10 mouse cellular contexts compared by ENCODE assay signal in the genomic region with DNA sequence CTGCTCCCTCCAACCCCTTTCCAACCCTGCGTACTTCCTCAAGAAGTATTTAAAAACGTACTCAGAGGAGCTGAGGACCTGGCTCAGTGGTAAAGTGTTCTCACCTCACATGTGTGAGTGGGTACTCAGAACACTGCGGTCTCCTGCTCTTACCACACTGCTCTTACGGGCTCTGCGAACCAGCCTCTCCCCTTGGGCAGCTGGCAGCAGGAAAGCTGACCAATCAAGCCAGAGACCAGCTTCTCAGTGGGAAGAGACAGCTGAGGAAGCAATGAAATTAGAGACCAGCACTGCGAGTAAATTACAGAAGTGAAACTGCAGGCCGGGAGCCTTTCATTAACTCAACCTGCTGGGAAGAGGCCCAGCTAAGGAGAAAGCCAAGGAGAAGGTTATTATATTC. TPM values are rescaled to one million over a fixed set of nuclear protein-coding genes. Genes with fewer than 3 reads are reported as not detected.
DNase-seq lines count a peak whose midpoint lies in the region; ATAC-seq lines count a peak whose summit lies in the region.
"Had no signal": no experiment of that assay in that cellular context is flagged by ENCODE, and none has a peak within 500 bp of the region (broad histone marks: within the 10 kb centered on the region; RNA-seq: fewer than 3 reads in every experiment).

No protein-coding gene starts in this region.

- H3K4me3 ChIP-seq in limb, embryonic 15.5 days: no peak overlapping the region
- H3K4me3 ChIP-seq in forebrain, embryonic 13.5 days: no peak overlapping the region
- H3K4me3 ChIP-seq: hindbrain, embryonic 15.5 days had no signal

- peaks cover 36% of the 10 kb centered on the region for H3K4me1 ChIP-seq in limb, embryonic 15.5 days
- H3K4me1 ChIP-seq in forebrain, embryonic 13.5 days: no peaks in the 10 kb centered on the region
- H3K4me1 ChIP-seq: hindbrain, embryonic 15.5 days had no signal

- whole genome bisulfite sequencing in limb, embryonic 15.5 days: 19% methylated on average over 7 of the region's 7 CpGs
- 69% methylated on average over 7 of the region's 7 CpGs for WGBS in forebrain, embryonic 13.5 days

- H3K9ac ChIP-seq in limb, embryonic 15.5 days: no peak overlapping the region
- H3K9ac ChIP-seq in forebrain, embryonic 13.5 days: no peak overlapping the region
- H3K9ac ChIP-seq: hindbrain, embryonic 15.5 days; liver, embryonic 14.5 days had no signal

- intact Hi-C loops in left cerebral cortex, postnatal 25 days (cut with DNase I): no loop called here

- H3K36me3 ChIP-seq in limb, embryonic 15.5 days: peaks cover 16% of the 10 kb centered on the region
- peaks cover 20% of the 10 kb centered on the region for H3K36me3 ChIP-seq in forebrain, embryonic 13.5 days (ENCODE audit: poor library complexity, severe bottlenecking)

- no peak overlapping the region for H3K4me2 ChIP-seq in limb, embryonic 15.5 days
- H3K4me2 ChIP-seq in forebrain, embryonic 13.5 days: no peak overlapping the region
- H3K4me2 ChIP-seq: hindbrain, embryonic 15.5 days had no signal

- H3K27ac ChIP-seq in limb, embryonic 15.5 days: peak overlapping the region; percentile 69
- no peak overlapping the region for H3K27ac ChIP-seq in forebrain, embryonic 13.5 days
- H3K27ac ChIP-seq: hindbrain, embryonic 15.5 days; liver, embryonic 14.5 days had no signal

- ATAC-seq in limb, embryonic 15.5 days (ENCODE audit: insufficient number of reproducible peaks, low FRiP score, low TSS enrichment, low read depth): peak; percentile 32; the same call in 1 of the 2 replicates
- ATAC-seq in forebrain, embryonic 13.5 days: no peak

- no peaks in the 10 kb centered on the region for H3K27me3 ChIP-seq in limb, embryonic 15.5 days
- no peaks in the 10 kb centered on the region for H3K27me3 ChIP-seq in forebrain, embryonic 13.5 days
- H3K27me3 ChIP-seq: hindbrain, embryonic 15.5 days had no signal

- no peaks in the 10 kb centered on the region for H3K9me3 ChIP-seq in limb, embryonic 15.5 days
- H3K9me3 ChIP-seq in forebrain, embryonic 13.5 days (replicated peaks): no peaks in the 10 kb centered on the region
- H3K9me3 ChIP-seq: hindbrain, embryonic 15.5 days had no signal

- DNase-seq in adrenal gland, adult (ENCODE audit: inconsistent age in 2 of 2, low spot score in 1 of 2): peak; percentile 29 to 64
- no peak for DNase-seq in adrenal gland, postnatal 4 days (ENCODE audit: low spot score in 2 of 2)
- peak; percentile 14 to 39 for DNase-seq in left cerebral cortex, postnatal 25 days (ENCODE audit: low spot score in 2 of 2)
- DNase-seq in left cerebral cortex, adult 18-20 months (ENCODE audit: low spot score in 2 of 2): no peak
- peak; percentile 81 for DNase-seq in skeletal muscle tissue, adult 2 months (ENCODE audit: low read depth, low spot score)
- no peak for DNase-seq in adrenal gland, postnatal 10 days

RNA-seq across cellular contexts. Expression of a gene that starts 25.0 kb away (rescaled TPM):
- total RNA-seq in adrenal gland, postnatal 4 days (2021): 10 to 100 TPM; 16.5 to 17.1 TPM
- 1 to 10 TPM; 5.2 to 5.7 TPM for total RNA-seq in left cerebral cortex, postnatal 25 days (2021)
- total RNA-seq in left cerebral cortex, adult 18-20 months (2021): 1 to 10 TPM; 5.7 to 6.8 TPM
- polyA plus RNA-seq in limb, embryonic 15.5 days (2015; fragmentation: Nextera tagmentation; extraction: Ambion mirVana): 18.7 and 19.4 TPM in 2 replicates
- 10 to 100 TPM; 14.7 to 17.7 TPM for total RNA-seq in adrenal gland, postnatal 10 days (2021)
- 14.9 and 16.6 TPM in 2 replicates for polyA plus RNA-seq in forebrain, embryonic 13.5 days (2015; fragmentation: Nextera tagmentation; extraction: Ambion mirVana)

RNA-seq across cellular contexts. Expression of a gene that starts 25.2 kb away (rescaled TPM):
- 100 to 1,000 TPM; 136 to 138 TPM for total RNA-seq in adrenal gland, postnatal 4 days (2021)
- total RNA-seq in left cerebral cortex, postnatal 25 days (2021): 10 to 100 TPM; 77.5 to 81.3 TPM
- 10 to 100 TPM; 75.9 to 77.8 TPM for total RNA-seq in left cerebral cortex, adult 18-20 months (2021)
- polyA plus RNA-seq in limb, embryonic 15.5 days (2015; fragmentation: Nextera tagmentation; extraction: Ambion mirVana): 107 and 120 TPM in 2 replicates
- 10 to 100 TPM; 93.5 to 97.0 TPM for total RNA-seq in adrenal gland, postnatal 10 days (2021)
- 74.5 and 78.6 TPM in 2 replicates for polyA plus RNA-seq in forebrain, embryonic 13.5 days (2015; fragmentation: Nextera tagmentation; extraction: Ambion mirVana)

Comparison
In these comparisons a context has a peak if more than half of its experiments do, and no peak if none do; other contexts are left out.
1. DNase-seq: peak in adrenal gland, adult (2 of 2), left cerebral cortex, postnatal 25 days (2 of 2) and skeletal muscle tissue, adult 2 months (single experiment); none in adrenal gland, postnatal 4 days (0 of 2), left cerebral cortex, adult 18-20 months (0 of 2) and adrenal gland, postnatal 10 days (single experiment).